Mouse (Mus musculus) embryonic facial prominence, embryonic 10.5 days (tissue): ENCODE measurements at regions not wholly inside any gene's neighbourhood (a gene's known extent, or its start where the extent isn't known, plus 50 kb on each side); places are given as distances from the start of the nearest gene placed in this dataset.
A peak's percentile ranks its signal among the peaks of the same experiment; 100 is the strongest.
"Not testable (repeated sequence)": the region's sequence is repeated elsewhere in the genome, so short reads cannot be mapped to it uniquely, and the experiment has no call there.

Experiments used
- DNase-seq: peaks from one replicate; pipeline ENCODE4 v3.0.0-alpha.2; 2017; ENCODE audit warnings: low spot score
- H3K27ac ChIP-seq: fragments of 300-500 bp; sonication (generic); replicated peaks from 2 replicates; pipeline ENCODE4 v1.5.1; 2016; ENCODE audit warnings: mild to moderate bottlenecking
- H3K27me3 ChIP-seq: fragments of 300-500 bp; sonication (generic); replicated peaks from 2 replicates; pipeline ENCODE4 v1.6.1; 2016; ENCODE audit warnings: low read depth, mild to moderate bottlenecking; ENCODE audit not compliant: poor library complexity, severe bottlenecking
- H3K36me3 ChIP-seq: fragments of 300-500 bp; sonication (generic); replicated peaks from 2 replicates; pipeline ENCODE4 v1.6.1; 2016; ENCODE audit warnings: mild to moderate bottlenecking, moderate library complexity
- H3K4me1 ChIP-seq: fragments of 300-500 bp; sonication (generic); 2 replicates; pipeline ENCODE4 v1.6.1; 2016
- H3K4me3 ChIP-seq: fragments of 300-500 bp; sonication (generic); 2 replicates; pipeline ENCODE4 v1.5.1; 2016; ENCODE audit warnings: mild to moderate bottlenecking, moderate library complexity
- H3K9me3 ChIP-seq: fragments of 300-500 bp; sonication (generic); 2 replicates; pipeline ENCODE4 v1.6.1; 2016; ENCODE audit warnings: mild to moderate bottlenecking
- WGBS: fragments of 180-500 bp; shearing (Covaris S2); methylation state at CpG from one replicate; pipeline ENCODE4 v1.1.7; 2016; 5-methylcytosine and 5-hydroxymethylcytosine counted together

GRCm38 (mm10) chr14:9435136-9435535, 769.1 kb upstream of the 4930452B06Rik start:
- Histone ChIP-seq H3K9me3 (no peaks in the 10 kb centered on the region), H3K27me3 (no peaks in the 10 kb centered on the region), H3K4me3 (no peak overlapping the region), H3K4me1 (no peaks in the 10 kb centered on the region), H3K36me3 (no peaks in the 10 kb centered on the region), H3K27ac (no peak overlapping the region)
- WGBS: 79% methylated on average over 2 of the region's 2 CpGs
- no peak for DNase-seq

GRCm38 (mm10) chr14:9433081-9433590, 767.1 kb upstream of the 4930452B06Rik start:
- Histone ChIP-seq H3K4me1 (no peaks in the 10 kb centered on the region), H3K27me3 (no peaks in the 10 kb centered on the region), H3K9me3 (no peaks in the 10 kb centered on the region), H3K36me3 (no peaks in the 10 kb centered on the region), H3K4me3 (no peak overlapping the region), H3K27ac (no peak overlapping the region)
- WGBS: 40% methylated on average over 1 of the region's 1 CpGs
- no peak for DNase-seq

DNA sequence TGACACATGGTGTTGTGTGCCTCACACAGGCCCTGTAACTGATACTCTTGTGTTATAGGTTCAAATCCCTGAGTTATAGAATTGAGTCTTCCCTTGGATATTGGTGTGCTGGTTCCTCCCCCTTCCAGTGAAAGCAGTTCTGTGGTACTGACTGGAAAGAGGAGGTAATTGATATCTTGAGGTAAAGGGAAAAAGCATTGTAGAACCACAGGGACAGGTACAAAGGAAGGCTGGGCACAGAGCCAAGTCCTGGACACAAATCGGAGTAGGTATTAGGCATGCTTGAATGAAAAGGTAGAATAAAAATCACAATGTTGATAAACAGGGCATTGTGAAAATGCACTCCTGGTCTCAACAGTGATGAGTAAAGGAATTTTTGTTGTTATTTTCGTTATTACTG, 765.8 kb upstream of the 4930452B06Rik start:
- Histone ChIP-seq H3K4me1 (no peaks in the 10 kb centered on the region), H3K27me3 (no peaks in the 10 kb centered on the region), H3K9me3 (no peaks in the 10 kb centered on the region), H3K4me3 (no peak overlapping the region), H3K27ac (no peak overlapping the region), H3K36me3 (no peaks in the 10 kb centered on the region)
- no peak for DNase-seq
- WGBS: 89% methylated on average over 2 of the region's 2 CpGs

- Histone ChIP-seq H3K36me3 (no peaks in the 10 kb centered on the region), H3K9me3 (no peaks in the 10 kb centered on the region), H3K27me3 (no peaks in the 10 kb centered on the region), H3K4me3 (no peak overlapping the region), H3K27ac (no peak overlapping the region), H3K4me1 (no peaks in the 10 kb centered on the region)
- 52% methylated on average over 4 of the region's 4 CpGs for WGBS
- DNase-seq: no peak
Observed at GRCm38 (mm10) chr14:9411822-9412403, 745.9 kb upstream of the 4930452B06Rik start.

DNA sequence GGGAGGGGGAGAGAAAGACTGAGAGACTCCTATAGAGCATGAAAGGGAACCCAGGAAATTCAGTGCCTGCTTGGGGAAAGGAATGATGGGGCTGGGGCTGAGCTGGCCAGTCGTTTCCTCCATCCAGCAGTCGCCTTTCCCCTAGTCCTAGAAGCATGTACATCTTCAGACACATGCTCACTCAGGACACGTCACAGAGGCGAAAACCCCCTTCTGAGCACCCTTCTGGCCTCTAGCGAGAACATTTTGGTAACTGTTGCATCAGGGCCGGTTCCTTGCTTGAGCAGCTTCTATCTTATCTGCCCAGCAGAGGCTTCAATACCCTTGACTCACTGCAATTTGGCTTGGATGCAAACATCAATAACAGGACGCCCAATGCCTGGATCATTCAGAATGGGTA, 737.6 kb upstream of the 4930452B06Rik start:
- 84% methylated on average over 7 of the region's 7 CpGs for WGBS

DNA sequence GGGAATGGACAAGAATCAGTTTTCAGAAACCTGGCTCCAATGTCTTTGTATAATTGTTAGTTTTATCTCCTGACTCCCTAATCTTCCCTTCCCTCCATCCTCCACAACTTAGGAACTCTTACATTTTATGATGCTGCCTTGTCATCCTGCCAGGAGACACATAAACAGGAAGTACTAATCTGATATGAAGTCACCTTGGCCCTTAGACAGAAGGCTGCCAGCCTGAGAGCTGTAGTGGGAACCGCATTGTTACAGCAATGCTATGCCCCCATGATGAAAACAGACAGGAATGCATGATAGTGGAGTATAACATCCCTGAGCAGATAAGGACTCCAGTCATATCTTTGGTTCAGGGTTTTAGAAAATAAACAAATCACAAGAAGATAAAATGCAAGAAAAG, 734.8 kb upstream of the 4930452B06Rik start:
- no peaks in the 10 kb centered on the region for H3K36me3 ChIP-seq
- H3K27ac ChIP-seq: no peak overlapping the region
- WGBS: 88% methylated on average over 1 of the region's 1 CpGs
- H3K4me1 ChIP-seq: no peaks in the 10 kb centered on the region
- H3K27me3 ChIP-seq: no peaks in the 10 kb centered on the region
- no peak for DNase-seq
- H3K9me3 ChIP-seq: no peaks in the 10 kb centered on the region
- no peak overlapping the region for H3K4me3 ChIP-seq

More for the DNA sequence above, 737.6 kb upstream of the 4930452B06Rik start:
- Histone ChIP-seq H3K27ac (no peak overlapping the region), H3K4me1 (no peaks in the 10 kb centered on the region), H3K4me3 (no peak overlapping the region), H3K27me3 (no peaks in the 10 kb centered on the region), H3K9me3 (no peaks in the 10 kb centered on the region), H3K36me3 (no peaks in the 10 kb centered on the region)
- no peak for DNase-seq

GRCm38 (mm10) chr14:9393271-9393771, 727.3 kb upstream of the 4930452B06Rik start:
- H3K4me3 ChIP-seq: no peak overlapping the region
- DNase-seq: peak; percentile 78
- no peak overlapping the region for H3K27ac ChIP-seq

GRCm38 (mm10) chr14:9389878-9390536, 724.0 kb upstream of the 4930452B06Rik start:
- not testable (repeated sequence) for DNase-seq, H3K27ac ChIP-seq, H3K36me3 ChIP-seq, H3K4me1 ChIP-seq, H3K27me3 ChIP-seq, H3K4me3 ChIP-seq, H3K9me3 ChIP-seq
- WGBS: 98% methylated on average over 5 of the region's 5 CpGs

More at GRCm38 (mm10) chr14:9393271-9393771, 727.3 kb upstream of the 4930452B06Rik start:
- Histone ChIP-seq H3K9me3 (no peaks in the 10 kb centered on the region), H3K27me3 (no peaks in the 10 kb centered on the region), H3K4me1 (0 out of 2 replicates have a peak, but pooled peaks cover 4% of the 10 kb centered on the region), H3K36me3 (no peaks in the 10 kb centered on the region)
- 18% methylated on average over 4 of the region's 4 CpGs for WGBS

DNA sequence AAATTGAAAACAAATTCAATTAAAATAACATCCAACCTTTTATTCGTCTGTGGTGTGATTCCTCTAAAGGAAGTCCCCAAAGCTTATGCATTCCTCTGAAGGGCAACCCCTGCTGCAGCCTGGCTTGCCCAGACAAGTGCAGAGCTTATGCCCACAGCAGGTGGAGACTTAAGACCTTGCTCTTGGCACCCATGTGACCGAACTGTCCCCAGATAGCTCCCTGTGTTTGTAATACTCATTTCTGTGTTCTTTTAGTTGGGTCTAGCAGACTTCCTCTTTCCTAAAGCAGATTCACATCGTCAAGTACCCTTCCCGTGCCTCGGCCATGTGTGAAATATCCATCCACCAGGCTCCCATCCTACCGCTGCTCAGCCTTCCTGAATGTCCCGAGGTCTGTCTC, 723.1 kb upstream of the 4930452B06Rik start:
- Histone ChIP-seq H3K27ac (no peak overlapping the region), H3K27me3 (no peaks in the 10 kb centered on the region), H3K4me1 (0 out of 2 replicates have a peak, but pooled peaks cover 4% of the 10 kb centered on the region), H3K9me3 (no peaks in the 10 kb centered on the region), H3K36me3 (no peaks in the 10 kb centered on the region), H3K4me3 (no peak overlapping the region)
- DNase-seq: no peak
- 81% methylated on average over 7 of the region's 7 CpGs for WGBS
